Mouse (Mus musculus): Measurements from ENCODE around the gene Slc13a4. TPM values are rescaled to one million over a fixed set of nuclear protein-coding genes. Genes with fewer than 3 reads are reported as not detected.

Slc13a4 gene
- polyA plus RNA-seq, 1 experiment from 2014 or later: 0.76 TPM

DNA sequence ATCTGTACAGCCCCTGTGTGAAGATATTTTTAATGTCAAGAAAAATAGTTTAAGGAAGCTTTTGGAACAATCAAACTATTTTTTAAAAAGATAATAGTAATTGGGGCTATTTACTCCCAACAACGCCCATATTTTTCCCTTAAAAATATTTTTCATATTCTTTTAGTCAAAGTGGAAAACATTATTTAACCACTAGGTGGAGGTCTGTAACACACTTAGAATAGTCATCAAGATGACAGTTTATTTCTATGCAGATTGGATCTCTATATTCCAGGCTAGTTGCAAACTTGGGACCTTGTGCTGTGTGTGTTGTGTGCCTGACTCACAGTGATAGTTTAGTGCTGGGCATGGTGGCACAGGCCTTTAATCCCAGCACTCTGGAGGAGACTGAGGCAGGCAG, 78.5 kb downstream of the Slc13a4 start:
- Histone ChIP-seq H3K27ac (ENCODE audit: low read depth, low read length) (no peak overlapping the region), H3K4me2 (replicated peaks; ENCODE audit: low read depth) (no peak overlapping the region), H3K4me3 (ENCODE audit: low read depth, low read length) (no peak overlapping the region), H3K9me3 (ENCODE audit: control insufficient read depth) (no peaks in the 10 kb centered on the region), H3K4me1 (replicated peaks; ENCODE audit: control insufficient read depth, insufficient read depth, low read length) (no peaks in the 10 kb centered on the region), H3K27me3 (replicated peaks; ENCODE audit: control insufficient read depth, insufficient read depth, low read length) (no peaks in the 10 kb centered on the region), H3K9ac (ENCODE audit: low read depth, low read length) (no peak overlapping the region), H3K36me3 (ENCODE audit: control insufficient read depth, insufficient read depth) (peaks cover 42% of the 10 kb centered on the region)
- peak; percentile 45; the same call in 1 of the 2 replicates for TF ChIP-seq CTCF (IDR thresholded peaks at IDR 0.05; ENCODE audit: low read depth)
- ATAC-seq: no peak
- 93% methylated on average over 1 of the region's 1 CpGs for WGBS

DNA sequence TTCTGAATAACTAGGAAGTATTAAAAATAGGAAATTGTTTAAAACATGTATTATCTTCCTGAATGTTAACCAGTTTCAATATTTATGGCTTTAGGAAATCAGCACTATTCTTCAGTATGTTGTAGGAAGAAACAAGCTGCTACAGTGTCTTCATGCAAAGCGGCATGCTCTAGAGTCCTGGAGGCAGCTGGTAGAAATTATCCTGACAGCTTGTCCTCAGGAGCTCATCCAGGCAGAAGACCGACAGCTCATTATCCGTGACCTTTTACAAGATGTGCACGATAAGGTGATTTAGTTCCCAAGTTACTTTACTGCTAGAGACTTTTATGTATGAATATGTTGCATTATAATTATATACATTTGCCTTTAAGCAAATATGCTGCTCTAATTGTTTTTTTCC, 82.2 kb downstream of the Slc13a4 start:
- Histone ChIP-seq H3K9ac (ENCODE audit: low read depth, low read length) (no peak overlapping the region), H3K9me3 (ENCODE audit: control insufficient read depth) (no peaks in the 10 kb centered on the region), H3K4me2 (replicated peaks; ENCODE audit: low read depth) (no peak overlapping the region), H3K4me3 (ENCODE audit: low read depth, low read length) (no peak overlapping the region), H3K36me3 (ENCODE audit: control insufficient read depth, insufficient read depth) (peaks cover 40% of the 10 kb centered on the region), H3K27ac (ENCODE audit: low read depth, low read length) (no peak overlapping the region), H3K4me1 (replicated peaks; ENCODE audit: control insufficient read depth, insufficient read depth, low read length) (no peaks in the 10 kb centered on the region), H3K27me3 (replicated peaks; ENCODE audit: control insufficient read depth, insufficient read depth, low read length) (no peaks in the 10 kb centered on the region)
- no peak for TF ChIP-seq CTCF (IDR thresholded peaks at IDR 0.05; ENCODE audit: low read depth)
- 93% methylated on average over 4 of the region's 4 CpGs for WGBS
- no peak for ATAC-seq

Other genes starting within 250 kb of the Slc13a4 start
- gene Cnot4, start 174.4 kb downstream of the Slc13a4 start, polyA plus RNA-seq (2015; fragmentation: Nextera tagmentation; extraction: Ambion mirVana): 15.1 and 15.7 TPM in 2 replicates
- gene Nup205, start 130.7 kb downstream of the Slc13a4 start, polyA plus RNA-seq (2015; fragmentation: Nextera tagmentation; extraction: Ambion mirVana): 6.6 and 7.7 TPM in 2 replicates
- gene Fam180a, start 18.0 kb upstream of the Slc13a4 start, polyA plus RNA-seq (2015; fragmentation: Nextera tagmentation; extraction: Ambion mirVana): 1.5 and 1.9 TPM in 2 replicates
- 61.6 and 68.2 TPM in 2 replicates for gene Mtpn, start 231.8 kb upstream of the Slc13a4 start, polyA plus RNA-seq (2015; fragmentation: Nextera tagmentation; extraction: Ambion mirVana)

Measured in intestine, postnatal 0 days (tissue).